Mouse (Mus musculus) midbrain, embryonic 16.5 days (tissue): Measurements from ENCODE around the gene Gm6309. TPM values are rescaled to one million over a fixed set of nuclear protein-coding genes. Genes with fewer than 3 reads are reported as not detected.

Experiments
- polyA plus RNA-seq: library from polyadenylated mRNA; unstranded; fragments of >200 nt; fragmentation: Nextera tagmentation; extraction: Ambion mirVana; gene quantifications from 2 replicates; pipeline ENCODE4 v1.2.1, GENCODE M21; 2015

Gene Gm6309
- polyA plus RNA-seq, 1 experiment from 2014 or later: not detected

Other genes with a start within 250 kb of the Gm6309 start
- gene Cyp3a25, start 161.1 kb downstream of the Gm6309 start, polyA plus RNA-seq: not detected in 2 replicates
- not detected in 2 replicates for gene Cyp3a59, start 91.5 kb downstream of the Gm6309 start, polyA plus RNA-seq
- gene Gm5565, start 10.2 kb downstream of the Gm6309 start, polyA plus RNA-seq: not detected in 2 replicates
- not detected in 2 replicates for gene 1700001J03Rik, start 14.6 kb upstream of the Gm6309 start, polyA plus RNA-seq
- gene Rnf6, start 50.8 kb upstream of the Gm6309 start, polyA plus RNA-seq: 31.4 and 32.9 TPM in 2 replicates
- gene Cdk8, start 60.5 kb upstream of the Gm6309 start, polyA plus RNA-seq: 17.5 and 22.5 TPM in 2 replicates
- gene Wasf3, start 214.3 kb upstream of the Gm6309 start, polyA plus RNA-seq: 21.0 and 21.4 TPM in 2 replicates